Mouse (Mus musculus) kidney, embryonic 15.5 days (tissue): ENCODE measurements around the gene Pradc1. TPM values are rescaled to one million over a fixed set of nuclear protein-coding genes. Genes with fewer than 3 reads are reported as not detected.

Experiments used
- ATAC-seq: fragments of 200-750 bp; cut with Nextera tagmentation; replicated peaks from 2 replicates; pipeline ENCODE4 v1.8.0; 2017; ENCODE audit warnings: moderate TSS enrichment; ENCODE audit not compliant: low FRiP score
- H3K27ac ChIP-seq: fragments of 300-500 bp; sonication (generic); 2 replicates; pipeline ENCODE4 v1.5.1; 2015; ENCODE audit warnings: mild to moderate bottlenecking, inconsistent platforms
- H3K27me3 ChIP-seq: fragments of 300-500 bp; sonication (generic); 2 replicates; pipeline ENCODE4 v1.6.1; 2015; ENCODE audit warnings: inconsistent platforms
- H3K36me3 ChIP-seq: fragments of 300-500 bp; sonication (generic); 2 replicates; pipeline ENCODE4 v1.6.1; 2015; ENCODE audit warnings: inconsistent platforms
- H3K4me1 ChIP-seq: fragments of 300-500 bp; sonication (generic); 2 replicates; pipeline ENCODE4 v1.6.1; 2015; ENCODE audit warnings: inconsistent platforms
- H3K4me2 ChIP-seq: fragments of 300-500 bp; sonication (generic); 2 replicates; pipeline ENCODE4 v1.6.1; 2015; ENCODE audit warnings: moderate library complexity, mild to moderate bottlenecking, inconsistent platforms
- H3K4me3 ChIP-seq: fragments of 300-500 bp; sonication (generic); replicated peaks from 2 replicates; pipeline ENCODE4 v1.5.1; 2015; ENCODE audit warnings: mild to moderate bottlenecking, inconsistent platforms
- H3K9ac ChIP-seq: fragments of 300-500 bp; sonication (generic); 2 replicates; pipeline ENCODE4 v1.6.1; 2015; ENCODE audit warnings: mild to moderate bottlenecking, inconsistent platforms
- H3K9me3 ChIP-seq: fragments of 300-500 bp; sonication (generic); replicated peaks from 2 replicates; pipeline ENCODE4 v1.6.1; 2016; ENCODE audit warnings: inconsistent platforms
- WGBS: fragments of 180-500 bp; shearing (Covaris S2); methylation state at CpG from one replicate; pipeline ENCODE4 v1.1.7; 2015; ENCODE audit warnings: mixed read lengths; 5-methylcytosine and 5-hydroxymethylcytosine counted together
- polyA plus RNA-seq: library from polyadenylated mRNA; unstranded; fragments of >200 nt; fragmentation: Nextera tagmentation; extraction: Ambion mirVana; gene quantifications from 2 replicates; pipeline ENCODE4 v1.2.1, GENCODE M21; 2015

The Pradc1 gene
- polyA plus RNA-seq, 1 experiment from 2014 or later, result 38.3 TPM

DNA sequence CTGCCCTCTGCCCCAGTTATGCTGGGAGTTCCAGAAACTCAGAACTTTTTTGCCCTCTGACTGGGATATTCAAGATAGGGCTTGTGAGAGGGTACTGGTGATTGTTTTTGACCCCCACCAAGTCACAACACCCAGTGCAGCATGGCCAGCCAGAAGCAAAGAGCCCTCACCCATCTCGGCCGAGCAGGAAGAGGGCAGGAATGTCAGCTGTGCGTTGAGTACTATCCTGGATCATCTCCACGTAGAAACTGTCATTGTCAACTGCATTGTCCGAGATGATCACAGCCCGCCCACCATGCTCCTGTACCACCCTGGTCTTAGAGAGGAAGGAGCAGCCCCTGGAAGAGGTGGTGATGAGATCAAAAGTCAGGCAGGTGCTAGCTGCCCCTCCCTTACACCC, 4.4 kb downstream of the Pradc1 start:
- Histone ChIP-seq H3K27me3 (no peaks in the 10 kb centered on the region), H3K4me3 (no peak overlapping the region), H3K9ac (no peak overlapping the region), H3K27ac (no peak overlapping the region), H3K9me3 (no peaks in the 10 kb centered on the region), H3K4me1 (peaks cover 26% of the 10 kb centered on the region), H3K36me3 (peaks cover 49% of the 10 kb centered on the region), H3K4me2 (no peak overlapping the region)
- ATAC-seq, result no peak
- 88% methylated on average over 6 of the region's 6 CpGs for WGBS

DNA sequence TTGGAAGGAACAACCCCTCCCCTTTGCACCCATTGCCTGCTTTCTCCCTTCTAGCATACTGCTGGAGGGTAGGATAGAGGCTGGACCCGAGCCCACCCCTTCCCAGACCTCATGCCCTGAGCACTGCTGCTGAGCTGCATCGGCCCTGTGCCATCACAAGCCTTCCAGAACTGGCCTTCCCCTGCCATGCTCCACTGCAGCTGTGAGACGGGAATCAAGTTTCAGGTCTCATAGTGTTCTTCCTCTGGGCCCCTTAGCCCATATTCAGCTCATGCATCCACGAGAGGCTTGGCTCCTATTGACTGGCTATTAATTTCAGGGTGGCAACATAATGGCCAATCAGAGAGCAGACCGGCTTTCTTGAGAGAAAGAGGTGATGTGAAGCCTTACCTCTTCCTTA, 6.5 kb downstream of the Pradc1 start:
- Histone ChIP-seq H3K9me3 (no peaks in the 10 kb centered on the region), H3K9ac (no peak overlapping the region), H3K4me3 (no peak overlapping the region), H3K4me1 (peaks cover 21% of the 10 kb centered on the region), H3K27me3 (no peaks in the 10 kb centered on the region), H3K4me2 (no peak overlapping the region), H3K27ac (peak overlapping the region; percentile 82), H3K36me3 (peaks cover 70% of the 10 kb centered on the region)
- ATAC-seq, result peak; percentile 73
- WGBS, result 51% methylated on average over 5 of the region's 5 CpGs

DNA sequence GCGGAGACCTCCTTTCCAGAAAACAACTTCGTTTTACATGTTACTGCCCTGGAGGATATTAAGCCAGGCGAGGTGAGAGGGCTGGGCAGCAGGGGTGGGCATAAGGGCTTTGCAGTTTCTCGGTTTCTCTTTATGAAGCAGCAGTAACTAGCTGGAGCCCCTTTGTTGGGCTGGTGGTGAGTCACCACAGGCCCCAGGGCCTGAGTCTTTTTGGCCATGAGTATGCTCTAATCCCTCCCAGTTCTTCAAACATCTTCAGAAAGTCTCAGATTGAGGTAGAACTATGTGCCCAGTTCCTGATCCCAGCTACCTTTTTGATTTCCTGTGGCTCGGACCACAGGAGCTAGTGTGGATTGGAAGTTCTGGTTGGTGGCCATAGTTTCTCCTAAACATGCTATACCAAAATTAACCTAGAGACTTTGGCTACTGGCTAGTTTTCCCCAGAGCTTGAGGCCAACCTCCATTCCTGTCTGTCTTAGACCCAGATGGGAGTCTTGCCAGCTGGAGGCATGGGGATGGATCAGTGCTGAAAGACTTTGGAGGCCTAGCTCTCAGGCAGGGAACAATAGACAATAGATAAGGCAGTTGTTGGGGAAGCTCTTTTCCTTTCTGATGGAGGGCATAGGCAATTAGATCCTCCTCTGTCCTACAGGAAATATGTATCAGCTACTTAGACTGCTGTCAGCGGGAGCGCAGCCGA, 7.4 kb downstream of the Pradc1 start:
- H3K27ac ChIP-seq, result peak overlapping the region; percentile 82
- no peak overlapping the region for H3K9ac ChIP-seq
- no peaks in the 10 kb centered on the region for H3K9me3 ChIP-seq
- no peaks in the 10 kb centered on the region for H3K27me3 ChIP-seq
- H3K4me1 ChIP-seq, result peaks cover 18% of the 10 kb centered on the region
- H3K36me3 ChIP-seq, result peaks cover 78% of the 10 kb centered on the region
- H3K4me3 ChIP-seq, result no peak overlapping the region
- H3K4me2 ChIP-seq, result no peak overlapping the region
- 86% methylated on average over 8 of the region's 8 CpGs for WGBS
- ATAC-seq, result no peak

DNA sequence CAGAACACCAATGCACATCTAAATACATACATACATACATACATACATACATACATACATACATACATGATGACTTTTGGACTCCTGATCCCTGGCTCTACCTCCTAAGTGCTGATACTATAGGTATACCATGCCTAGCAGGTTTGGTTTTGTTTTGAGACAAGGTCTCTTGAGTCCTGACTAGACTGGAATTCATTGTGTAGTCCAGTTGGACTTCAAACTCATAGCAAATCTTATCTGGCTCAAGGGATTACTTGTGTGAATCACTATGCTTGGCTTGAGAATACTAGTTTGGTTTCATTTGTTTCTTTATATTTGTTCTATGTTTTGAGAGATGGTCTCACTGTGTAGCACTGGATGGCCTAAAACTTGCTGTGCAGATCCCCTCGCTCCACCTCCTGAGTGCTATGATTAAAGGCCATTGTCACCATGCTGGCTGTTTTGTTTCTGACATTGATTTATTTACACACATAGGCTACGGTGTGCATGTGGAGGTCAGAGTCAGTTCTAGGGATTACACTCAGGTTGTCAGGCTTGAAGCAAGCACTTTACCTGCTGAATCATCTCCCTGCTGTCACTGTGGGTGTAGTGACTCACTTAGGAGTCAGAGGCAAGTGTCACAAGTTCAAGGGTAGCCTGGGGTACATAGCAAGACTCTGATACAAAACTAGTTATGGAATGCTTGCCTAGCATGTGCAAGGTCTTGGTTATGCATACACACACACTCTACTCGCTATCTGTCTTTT, 8.1 kb downstream of the Pradc1 start:
- 75% methylated on average over 3 of the region's 3 CpGs for WGBS
- Histone ChIP-seq H3K27me3 (no peaks in the 10 kb centered on the region), H3K4me3 (no peak overlapping the region), H3K4me2 (no peak overlapping the region), H3K9ac (no peak overlapping the region), H3K27ac (no peak overlapping the region), H3K36me3 (peaks cover 86% of the 10 kb centered on the region), H3K4me1 (peaks cover 18% of the 10 kb centered on the region), H3K9me3 (no peaks in the 10 kb centered on the region)
- no peak for ATAC-seq

DNA sequence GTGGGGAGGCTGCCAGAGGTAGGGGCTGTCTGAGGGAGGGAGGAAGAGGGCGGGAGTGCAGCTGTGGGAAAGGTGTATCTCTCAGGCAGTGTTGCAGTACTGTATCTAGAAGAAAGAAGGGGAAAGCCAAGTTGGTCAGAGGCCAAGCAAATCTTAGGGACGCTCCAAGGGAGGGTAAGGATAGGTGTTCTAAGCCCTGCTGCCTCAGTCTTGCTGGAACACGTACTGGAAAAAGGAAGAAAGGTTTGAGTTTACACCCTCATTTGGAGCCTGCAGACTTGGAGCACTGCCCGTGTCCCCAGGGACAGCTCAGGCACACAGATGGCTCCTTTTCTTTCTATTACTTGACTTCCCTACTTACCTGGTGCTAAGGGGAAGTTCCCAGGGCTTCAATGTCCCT, 10.6 kb downstream of the Pradc1 start:
- Histone ChIP-seq H3K9me3 (no peaks in the 10 kb centered on the region), H3K4me2 (no peak overlapping the region), H3K4me3 (no peak overlapping the region), H3K4me1 (peaks cover 18% of the 10 kb centered on the region), H3K27ac (no peak overlapping the region), H3K36me3 (peaks cover 78% of the 10 kb centered on the region), H3K9ac (no peak overlapping the region), H3K27me3 (no peaks in the 10 kb centered on the region)
- WGBS, result 92% methylated on average over 4 of the region's 4 CpGs
- ATAC-seq, result no peak

DNA sequence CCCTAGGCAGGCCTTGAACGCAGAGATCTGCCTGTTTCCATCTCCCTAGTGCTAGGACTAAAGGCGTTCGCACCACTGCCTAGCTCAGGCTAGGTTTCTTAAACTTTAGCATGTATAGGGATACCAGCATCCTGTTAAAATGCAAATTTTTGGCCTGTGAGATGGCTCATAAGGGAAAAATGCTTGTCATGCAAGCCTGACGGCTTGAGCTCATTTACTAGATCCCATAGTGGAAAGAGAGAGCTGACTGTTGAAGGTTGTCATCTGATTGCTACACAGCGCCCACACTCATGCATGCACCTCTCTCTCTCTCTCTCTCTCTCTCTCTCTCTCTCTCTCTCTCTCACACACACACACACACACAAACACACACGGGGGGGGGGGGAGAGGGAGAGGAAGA, 15.1 kb downstream of the Pradc1 start:
- no peak for ATAC-seq
- no peaks in the 10 kb centered on the region for H3K27me3 ChIP-seq
- H3K4me3 ChIP-seq, result no peak overlapping the region
- H3K27ac ChIP-seq, result no peak overlapping the region
- WGBS, result 93% methylated on average over 5 of the region's 6 CpGs
- no peak overlapping the region for H3K4me2 ChIP-seq
- no peaks in the 10 kb centered on the region for H3K9me3 ChIP-seq
- H3K36me3 ChIP-seq, result peaks cover 37% of the 10 kb centered on the region
- peaks cover 11% of the 10 kb centered on the region for H3K4me1 ChIP-seq
- no peak overlapping the region for H3K9ac ChIP-seq

DNA sequence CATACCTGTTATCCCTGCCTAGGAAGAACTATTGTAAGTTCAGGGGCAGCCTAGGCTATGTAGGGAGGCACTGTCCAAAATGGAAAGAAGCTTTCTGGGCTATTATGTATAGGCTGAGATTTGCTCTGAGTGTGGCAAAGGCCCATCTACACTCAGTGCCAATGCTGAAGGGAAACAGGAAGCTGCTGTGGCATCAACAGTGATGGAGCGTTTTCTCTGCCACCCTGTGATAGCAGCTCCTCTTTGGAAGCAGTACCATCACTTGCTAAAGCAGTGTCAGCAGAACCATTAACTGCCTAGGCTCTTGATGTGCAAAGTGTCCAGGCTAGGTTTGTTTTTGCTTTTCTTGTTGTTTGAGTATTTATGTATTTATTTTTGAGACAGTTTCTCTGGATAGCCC, 15.6 kb downstream of the Pradc1 start:
- no peak for ATAC-seq
- H3K36me3 ChIP-seq, result peaks cover 32% of the 10 kb centered on the region
- no peaks in the 10 kb centered on the region for H3K9me3 ChIP-seq
- no peak overlapping the region for H3K4me2 ChIP-seq
- H3K4me1 ChIP-seq, result peaks cover 15% of the 10 kb centered on the region
- no peak overlapping the region for H3K27ac ChIP-seq
- H3K4me3 ChIP-seq, result no peak overlapping the region
- 77% methylated on average over 1 of the region's 1 CpGs for whole genome bisulfite sequencing
- no peaks in the 10 kb centered on the region for H3K27me3 ChIP-seq
- H3K9ac ChIP-seq, result no peak overlapping the region

DNA sequence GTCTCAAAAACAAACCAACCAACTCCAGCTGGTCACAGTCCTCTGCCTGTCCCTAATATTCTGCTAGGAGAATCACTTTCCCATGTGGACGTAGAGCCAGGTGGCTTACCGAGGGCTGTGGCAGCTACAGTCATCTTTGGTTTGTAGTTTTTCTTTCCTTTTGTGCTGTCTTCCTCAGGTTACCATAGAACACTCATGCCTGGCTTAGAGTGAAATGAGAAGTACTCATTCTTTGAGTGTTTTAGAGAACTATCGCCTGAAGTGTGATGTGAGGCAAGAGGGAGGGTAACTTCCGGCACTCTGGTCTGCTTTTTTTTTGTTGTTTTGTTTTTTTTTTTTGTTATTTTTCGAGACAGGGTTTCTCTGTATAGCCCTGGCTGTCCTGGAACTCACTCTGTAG, 17.9 kb downstream of the Pradc1 start:
- Histone ChIP-seq H3K27ac (no peak overlapping the region), H3K4me2 (no peak overlapping the region), H3K9ac (no peak overlapping the region), H3K4me1 (peaks cover 16% of the 10 kb centered on the region), H3K27me3 (no peaks in the 10 kb centered on the region), H3K9me3 (no peaks in the 10 kb centered on the region), H3K4me3 (no peak overlapping the region), H3K36me3 (peaks cover 9% of the 10 kb centered on the region)
- no peak for ATAC-seq
- 69% methylated on average over 5 of the region's 5 CpGs for WGBS

DNA sequence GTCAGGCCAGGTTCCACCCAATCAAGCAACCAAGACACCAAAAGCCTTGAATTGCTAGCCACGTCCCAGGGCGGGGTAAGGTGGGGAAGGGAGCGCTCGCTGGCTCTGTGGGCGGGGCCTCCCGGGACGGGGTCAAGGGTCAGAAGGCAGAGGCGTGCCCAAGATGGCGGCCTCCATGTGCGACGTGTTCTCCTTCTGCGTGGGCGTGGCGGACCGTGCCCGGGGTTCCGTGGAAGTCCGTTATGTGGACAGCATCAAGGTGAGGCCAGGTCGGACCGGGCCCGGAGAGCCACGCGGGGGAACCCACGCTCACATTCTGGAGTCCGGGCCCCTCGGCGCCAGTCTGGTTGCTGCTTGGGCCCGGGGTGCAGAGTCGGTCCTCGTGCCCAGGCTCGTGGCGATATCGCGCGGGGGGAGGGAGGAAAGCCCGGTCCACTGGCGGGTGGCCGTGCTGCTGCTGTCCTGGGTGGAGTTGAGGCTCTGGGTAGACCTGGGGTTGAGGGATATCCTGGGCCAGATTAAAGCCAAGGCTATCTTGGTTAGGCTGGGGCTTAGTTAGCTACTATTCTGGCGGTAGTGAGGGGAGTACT, 19.8 kb downstream of the Pradc1 start, which contains the start of gene Smyd5:
Gene Smyd5 (plus strand): TSS at position 148 of the 590 bp plus-strand sequence.
- no peaks in the 10 kb centered on the region for H3K36me3 ChIP-seq
- H3K4me2 ChIP-seq, result peak within 1 kb of the TSS; percentile 76
- no peaks in the 10 kb centered on the region for H3K9me3 ChIP-seq
- no peak within 1 kb of the TSS for H3K27ac ChIP-seq
- H3K9ac ChIP-seq, result peak within 1 kb of the TSS; percentile 86
- peaks cover 16% of the 10 kb centered on the region for H3K4me1 ChIP-seq
- H3K27me3 ChIP-seq, result peaks cover 5% of the 10 kb centered on the region
- H3K4me3 ChIP-seq, result peak within 1 kb of the TSS; percentile 92
- peak; percentile 87 for ATAC-seq
- WGBS, result under 1% methylated on average over 39 of the region's 39 CpGs

DNA sequence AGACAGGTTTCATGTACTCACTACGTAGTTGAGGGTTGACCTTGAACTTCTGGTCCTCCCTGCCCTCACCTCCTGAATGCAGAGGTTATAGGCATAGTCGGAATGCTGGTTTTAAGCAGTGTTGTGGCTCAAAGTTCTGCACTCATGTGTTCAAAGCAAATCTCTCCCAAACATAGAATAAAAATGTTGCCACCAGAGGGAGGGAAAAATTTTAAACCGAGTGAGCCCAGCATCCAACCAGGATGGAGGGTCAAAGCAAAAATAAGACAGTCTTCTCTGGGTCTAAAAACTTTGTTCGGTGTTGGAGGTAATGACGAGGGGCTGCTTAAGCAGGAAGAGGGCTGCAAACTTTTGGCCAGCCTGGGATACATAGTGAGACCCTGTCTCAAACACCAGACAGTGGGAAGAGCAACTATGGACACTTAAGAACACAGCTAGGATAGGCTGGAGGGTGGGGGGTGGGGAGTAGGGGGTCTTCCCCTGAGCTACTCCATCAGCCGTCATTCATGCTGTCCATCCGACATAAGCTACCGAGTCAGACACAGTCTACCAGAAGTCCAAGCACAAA, 20.4 kb downstream of the Pradc1 start:
- no peaks in the 10 kb centered on the region for H3K36me3 ChIP-seq
- H3K4me2 ChIP-seq, result peak overlapping the region; percentile 76
- H3K4me1 ChIP-seq, result peaks cover 16% of the 10 kb centered on the region
- peak overlapping the region; percentile 86 for H3K9ac ChIP-seq
- ATAC-seq, result no peak; the same call in none of the 2 replicates
- peak overlapping the region; percentile 92 for H3K4me3 ChIP-seq
- peaks cover 5% of the 10 kb centered on the region for H3K27me3 ChIP-seq
- H3K9me3 ChIP-seq, result no peaks in the 10 kb centered on the region
- 40% methylated on average over 8 of the region's 8 CpGs for WGBS
- H3K27ac ChIP-seq, result no peak overlapping the region

DNA sequence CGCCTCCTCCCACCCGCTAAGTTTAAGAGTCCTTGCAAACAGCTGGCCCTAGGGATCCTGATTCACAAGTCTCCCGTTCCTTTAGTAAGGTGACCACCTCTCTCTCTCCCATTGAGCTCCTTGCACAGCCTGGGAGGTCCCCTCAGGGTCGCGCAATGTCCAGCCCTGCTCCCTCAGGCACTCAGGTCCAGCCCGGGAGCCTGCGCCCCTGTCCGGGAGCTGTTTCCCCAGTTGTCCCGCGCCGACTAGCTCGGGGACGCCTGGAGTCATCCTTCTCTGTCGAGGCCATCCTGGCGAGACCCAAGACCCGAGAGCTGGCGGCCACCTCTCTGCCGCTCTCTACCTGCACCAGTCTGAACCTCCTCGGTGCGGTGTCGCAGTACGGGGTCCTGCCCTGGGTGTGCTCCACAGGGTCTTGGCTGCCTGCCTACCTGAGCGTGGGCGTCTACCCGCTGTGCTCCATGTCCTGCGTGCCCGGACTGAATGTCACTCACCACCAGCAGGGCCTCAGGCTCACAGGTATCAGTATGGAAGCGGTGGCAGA, 27.9 kb downstream of the Pradc1 start, which contains the start of gene Noto:
Gene Noto (plus strand): TSS at position 51 of the 544 bp plus-strand sequence.
- Histone ChIP-seq H3K9me3 (no peaks in the 10 kb centered on the region), H3K36me3 (no peaks in the 10 kb centered on the region), H3K27ac (no peak within 1 kb of the TSS), H3K4me1 (peaks cover 7% of the 10 kb centered on the region; the same call in 1 of the 2 replicates), H3K9ac (0 out of 2 replicates have a peak within 1 kb of the TSS, but pooled peaks have one; percentile 6), H3K4me3 (0 out of 2 replicates have a peak within 1 kb of the TSS, but pooled peaks have one; percentile 6), H3K4me2 (peak within 1 kb of the TSS; percentile 51), H3K27me3 (peaks cover 30% of the 10 kb centered on the region)
- whole genome bisulfite sequencing, result 12% methylated on average over 28 of the region's 28 CpGs
- ATAC-seq, result 0 out of 2 replicates have a peak, but pooled peaks have one; percentile 36
